Mouse (Mus musculus) hindbrain, embryonic 16.5 days (tissue): ENCODE measurements around the gene Fggy. TPM values are rescaled to one million over a fixed set of nuclear protein-coding genes. Genes with fewer than 3 reads are reported as not detected.

Source experiments
- ATAC-seq: fragments of 200-750 bp; cut with Nextera tagmentation; 2 replicates; pipeline ENCODE4 v1.8.0; 2017; ENCODE audit warnings: moderate TSS enrichment, moderate library complexity
- H3K27ac ChIP-seq: fragments of 300-500 bp; sonication (generic); 2 replicates; pipeline ENCODE4 v1.5.1; 2014; ENCODE audit warnings: low read depth, mild to moderate bottlenecking, control low read depth, low read length, moderate library complexity
- H3K27me3 ChIP-seq: fragments of 300-500 bp; sonication (generic); replicated peaks from 2 replicates; pipeline ENCODE4 v1.6.1; 2014; ENCODE audit warnings: low read length; ENCODE audit not compliant: control insufficient read depth, insufficient read depth
- H3K36me3 ChIP-seq: fragments of 300-500 bp; sonication (generic); 2 replicates; pipeline ENCODE4 v1.6.1; 2014; ENCODE audit warnings: mild to moderate bottlenecking, low read length, moderate library complexity, mixed read lengths; ENCODE audit not compliant: control insufficient read depth, insufficient read depth
- H3K4me1 ChIP-seq: fragments of 300-500 bp; sonication (generic); 2 replicates; pipeline ENCODE4 v1.6.1; 2014; ENCODE audit warnings: low read depth, low read length; ENCODE audit not compliant: control insufficient read depth, insufficient read depth
- H3K4me2 ChIP-seq: fragments of 300-500 bp; sonication (generic); 2 replicates; pipeline ENCODE4 v1.6.1; 2014; ENCODE audit warnings: mild to moderate bottlenecking, low read length, control low read depth, moderate library complexity
- H3K4me3 ChIP-seq: fragments of 300-500 bp; sonication (generic); 2 replicates; pipeline ENCODE4 v1.5.1; 2014; ENCODE audit warnings: mild to moderate bottlenecking, low read length, control low read depth, moderate library complexity
- H3K9ac ChIP-seq: fragments of 300-500 bp; sonication (generic); 2 replicates; pipeline ENCODE4 v1.6.1; 2014; ENCODE audit warnings: low read depth, mild to moderate bottlenecking, control low read depth, low read length, moderate library complexity
- H3K9me3 ChIP-seq: fragments of 300-500 bp; sonication (generic); 2 replicates; pipeline ENCODE4 v1.6.1; 2014; ENCODE audit warnings: mild to moderate bottlenecking, low read length, moderate library complexity; ENCODE audit not compliant: control insufficient read depth
- WGBS: fragments of 180-500 bp; shearing (Covaris S2); extraction: QIAGEN DNeasy Blood & Tissue Kit; methylation state at CpG from one replicate; pipeline ENCODE4 v1.1.7; 2014; 5-methylcytosine and 5-hydroxymethylcytosine counted together
- polyA plus RNA-seq: library from polyadenylated mRNA; unstranded; fragments of >200 nt; fragmentation: Nextera tagmentation; extraction: Ambion mirVana; gene quantifications from 2 replicates; pipeline ENCODE4 v1.2.1, GENCODE M21; 2015

Fggy gene
- polyA plus RNA-seq, 1 experiment from 2014 or later, result 8.8 TPM

GRCm38 (mm10) chr4:95771542-95771941 lies 214.2 kb downstream of the Fggy start:
- no peak overlapping the region for H3K27ac ChIP-seq
- H3K27me3 ChIP-seq, result no peaks in the 10 kb centered on the region
- H3K4me2 ChIP-seq, result no peak overlapping the region
- H3K36me3 ChIP-seq, result no peaks in the 10 kb centered on the region
- ATAC-seq, result no peak
- no peaks in the 10 kb centered on the region for H3K9me3 ChIP-seq
- 92% methylated on average over 3 of the region's 3 CpGs for WGBS
- no peaks in the 10 kb centered on the region for H3K4me1 ChIP-seq
- H3K4me3 ChIP-seq, result no peak overlapping the region
- H3K9ac ChIP-seq, result no peak overlapping the region

- Histone ChIP-seq H3K4me3 (no peak overlapping the region), H3K4me1 (no peaks in the 10 kb centered on the region), H3K36me3 (no peaks in the 10 kb centered on the region), H3K27me3 (no peaks in the 10 kb centered on the region), H3K27ac (no peak overlapping the region), H3K9ac (no peak overlapping the region), H3K4me2 (no peak overlapping the region), H3K9me3 (no peaks in the 10 kb centered on the region)
- WGBS, result 49% methylated on average over 4 of the region's 4 CpGs
- no peak for ATAC-seq
Measured at GRCm38 (mm10) chr4:95771945-95772344, 214.6 kb downstream of the Fggy start.

GRCm38 (mm10) chr4:95772663-95773062 lies 215.4 kb downstream of the Fggy start:
- H3K36me3 ChIP-seq, result no peaks in the 10 kb centered on the region
- no peaks in the 10 kb centered on the region for H3K27me3 ChIP-seq
- H3K4me1 ChIP-seq, result no peaks in the 10 kb centered on the region
- no peak overlapping the region for H3K4me2 ChIP-seq
- H3K27ac ChIP-seq, result no peak overlapping the region
- no peak for ATAC-seq
- 25% methylated on average over 3 of the region's 3 CpGs for WGBS
- H3K4me3 ChIP-seq, result no peak overlapping the region
- H3K9ac ChIP-seq, result no peak overlapping the region
- no peaks in the 10 kb centered on the region for H3K9me3 ChIP-seq

GRCm38 (mm10) chr4:95775574-95775973 lies 218.3 kb downstream of the Fggy start:
- H3K4me1 ChIP-seq, result no peaks in the 10 kb centered on the region
- ATAC-seq, result no peak
- no peak overlapping the region for H3K4me3 ChIP-seq
- H3K4me2 ChIP-seq, result no peak overlapping the region
- no peaks in the 10 kb centered on the region for H3K36me3 ChIP-seq
- 93% methylated on average over 3 of the region's 3 CpGs for WGBS
- no peak overlapping the region for H3K27ac ChIP-seq
- H3K27me3 ChIP-seq, result no peaks in the 10 kb centered on the region
- no peak overlapping the region for H3K9ac ChIP-seq
- H3K9me3 ChIP-seq, result no peaks in the 10 kb centered on the region

- no peaks in the 10 kb centered on the region for H3K4me1 ChIP-seq
Measured at GRCm38 (mm10) chr4:95777839-95778238, 220.5 kb downstream of the Fggy start.

GRCm38 (mm10) chr4:95778528-95778927 lies 221.2 kb downstream of the Fggy start:
- Histone ChIP-seq H3K4me1 (no peaks in the 10 kb centered on the region), H3K4me3 (no peak overlapping the region), H3K9ac (no peak overlapping the region), H3K27me3 (no peaks in the 10 kb centered on the region), H3K36me3 (no peaks in the 10 kb centered on the region), H3K4me2 (no peak overlapping the region), H3K27ac (no peak overlapping the region), H3K9me3 (no peaks in the 10 kb centered on the region)
- ATAC-seq, result no peak
- WGBS, result 97% methylated on average over 4 of the region's 4 CpGs

More at GRCm38 (mm10) chr4:95777839-95778238, 220.5 kb downstream of the Fggy start:
- no peak overlapping the region for H3K27ac ChIP-seq
- H3K4me3 ChIP-seq, result no peak overlapping the region
- no peaks in the 10 kb centered on the region for H3K36me3 ChIP-seq
- no peak overlapping the region for H3K4me2 ChIP-seq
- H3K9me3 ChIP-seq, result no peaks in the 10 kb centered on the region
- no peak overlapping the region for H3K9ac ChIP-seq
- 86% methylated on average over 2 of the region's 2 CpGs for WGBS
- no peaks in the 10 kb centered on the region for H3K27me3 ChIP-seq
- no peak for ATAC-seq

- WGBS, result 89% methylated on average over 4 of the region's 4 CpGs
- Histone ChIP-seq H3K9ac (no peak overlapping the region), H3K4me2 (no peak overlapping the region), H3K4me3 (no peak overlapping the region), H3K27me3 (no peaks in the 10 kb centered on the region), H3K4me1 (no peaks in the 10 kb centered on the region; the same call in 1 of the 2 replicates), H3K27ac (no peak overlapping the region), H3K9me3 (no peaks in the 10 kb centered on the region), H3K36me3 (no peaks in the 10 kb centered on the region)
- no peak for ATAC-seq
Measured at GRCm38 (mm10) chr4:95784146-95784895, 227.0 kb downstream of the Fggy start.

- Histone ChIP-seq H3K27ac (no peak overlapping the region), H3K27me3 (no peaks in the 10 kb centered on the region), H3K4me2 (no peak overlapping the region), H3K36me3 (no peaks in the 10 kb centered on the region), H3K4me1 (no peaks in the 10 kb centered on the region; the same call in 1 of the 2 replicates), H3K9me3 (no peaks in the 10 kb centered on the region), H3K4me3 (no peak overlapping the region), H3K9ac (no peak overlapping the region)
- 48% methylated on average over 2 of the region's 2 CpGs for WGBS
- no peak for ATAC-seq
Measured at GRCm38 (mm10) chr4:95787609-95788008, 230.3 kb downstream of the Fggy start.

GRCm38 (mm10) chr4:95788867-95789266 lies 231.6 kb downstream of the Fggy start:
- ATAC-seq, result no peak
- no peak overlapping the region for H3K9ac ChIP-seq
- H3K9me3 ChIP-seq, result no peaks in the 10 kb centered on the region
- H3K36me3 ChIP-seq, result no peaks in the 10 kb centered on the region
- H3K4me2 ChIP-seq, result no peak overlapping the region
- no peaks in the 10 kb centered on the region for H3K27me3 ChIP-seq
- no peak overlapping the region for H3K4me3 ChIP-seq
- H3K4me1 ChIP-seq, result no peaks in the 10 kb centered on the region; the same call in 1 of the 2 replicates
- no peak overlapping the region for H3K27ac ChIP-seq
- 41% methylated on average over 2 of the region's 2 CpGs for WGBS
